Mouse (Mus musculus) kidney, adult 9 months (tissue): ENCODE data around the gene Gm20458.

Experiments
- DNase-seq: peaks from one replicate; pipeline ENCODE4 v3.0.0; 2022

Gene Gm20458

GRCm38 (mm10) chr2:164460745-164461551, at the start of gene Gm20458:
TSS of gene Gm20458 (plus strand) at chr2:164460967.
- peak; percentile 99 for DNase-seq

- no peak for DNase-seq
Observed at GRCm38 (mm10) chr2:164414167-164414566, 46.6 kb upstream of the Gm20458 start.

GRCm38 (mm10) chr2:164414581-164414980, 46.2 kb upstream of the Gm20458 start:
- DNase-seq, result no peak

- peak; percentile 28 for DNase-seq
Observed at GRCm38 (mm10) chr2:164417198-164417597, 43.6 kb upstream of the Gm20458 start.

GRCm38 (mm10) chr2:164418308-164418875, 42.4 kb upstream of the Gm20458 start:
- DNase-seq, result peak; percentile 71

- DNase-seq, result no peak
Observed at GRCm38 (mm10) chr2:164419489-164419888, 41.3 kb upstream of the Gm20458 start.

- DNase-seq, result no peak
Observed at GRCm38 (mm10) chr2:164421306-164421705, 39.5 kb upstream of the Gm20458 start.

- DNase-seq, result peak; percentile 83
Observed at GRCm38 (mm10) chr2:164421979-164422378, 38.8 kb upstream of the Gm20458 start.

- peak; percentile 47 for DNase-seq
Observed at GRCm38 (mm10) chr2:164422675-164423393, 37.9 kb upstream of the Gm20458 start.

GRCm38 (mm10) chr2:164423464-164423863, 37.3 kb upstream of the Gm20458 start:
- no peak for DNase-seq

- DNase-seq, result peak; percentile 25
Observed at GRCm38 (mm10) chr2:164424406-164424805, 36.4 kb upstream of the Gm20458 start.

GRCm38 (mm10) chr2:164425401-164425800, 35.4 kb upstream of the Gm20458 start:
- peak; percentile 84 for DNase-seq

GRCm38 (mm10) chr2:164426121-164426520, 34.6 kb upstream of the Gm20458 start:
- DNase-seq, result peak; percentile 69

GRCm38 (mm10) chr2:164426952-164427351, 33.8 kb upstream of the Gm20458 start:
- DNase-seq, result no peak

- DNase-seq, result no peak
Observed at GRCm38 (mm10) chr2:164428451-164428850, 32.3 kb upstream of the Gm20458 start.

- no peak for DNase-seq
Observed at GRCm38 (mm10) chr2:164429881-164430615, 30.7 kb upstream of the Gm20458 start.

GRCm38 (mm10) chr2:164430697-164431096, 30.1 kb upstream of the Gm20458 start:
- DNase-seq, result peak; percentile 79

- peak; percentile 90 for DNase-seq
Observed at GRCm38 (mm10) chr2:164431676-164432465, 28.9 kb upstream of the Gm20458 start.

GRCm38 (mm10) chr2:164432541-164433191, 28.1 kb upstream of the Gm20458 start:
- peak; percentile 71 for DNase-seq

GRCm38 (mm10) chr2:164433278-164433895, 27.4 kb upstream of the Gm20458 start:
- DNase-seq, result peak; percentile 38

GRCm38 (mm10) chr2:164434681-164435080, 26.1 kb upstream of the Gm20458 start:
- DNase-seq, result peak; percentile 67
